Mouse (Mus musculus): ENCODE data around the gene Cacna1c. TPM values are rescaled to one million over a fixed set of nuclear protein-coding genes. Genes with fewer than 3 reads are reported as not detected.

The Cacna1c gene
- polyA plus RNA-seq, 1 experiment from 2014 or later: 13.7 TPM

DNA sequence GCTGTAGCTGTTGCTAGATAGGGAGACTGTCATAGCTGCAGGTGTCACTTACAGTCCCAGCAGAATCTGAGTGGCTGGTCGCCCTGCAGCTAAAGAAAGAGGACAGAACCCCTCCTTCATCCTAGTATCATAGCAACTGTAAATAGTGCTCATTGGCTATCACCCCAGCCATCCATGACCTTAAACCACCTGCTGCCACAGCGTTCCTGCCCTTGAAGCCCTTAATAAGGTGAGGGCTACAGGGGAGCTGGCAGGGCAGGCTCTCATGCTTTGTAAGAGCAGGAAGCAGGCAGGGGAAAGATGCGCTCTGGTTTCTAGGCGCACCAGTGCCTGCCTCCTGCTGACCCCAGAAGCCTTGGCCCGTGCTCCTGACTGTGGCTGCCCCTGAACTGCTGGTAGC lies 299.1 kb downstream of the Cacna1c start:
- WGBS: 50% methylated on average over 5 of the region's 5 CpGs
- Histone ChIP-seq H3K27me3 (ENCODE audit: control insufficient read depth, insufficient read depth, low read length) (no peaks in the 10 kb centered on the region), H3K9me3 (ENCODE audit: control insufficient read depth, low read length) (no peaks in the 10 kb centered on the region), H3K9ac (replicated peaks; ENCODE audit: low read depth, low read length) (no peak overlapping the region), H3K36me3 (ENCODE audit: control insufficient read depth, insufficient read depth, low read length) (no peaks in the 10 kb centered on the region), H3K4me2 (ENCODE audit: low read depth, low read length) (no peak overlapping the region), H3K4me3 (ENCODE audit: low read depth, low read length) (no peak overlapping the region), H3K27ac (ENCODE audit: low read depth, low read length) (no peak overlapping the region), H3K4me1 (ENCODE audit: control insufficient read depth, insufficient read depth, low read length) (0 out of 2 replicates have a peak, but pooled peaks cover 3% of the 10 kb centered on the region)
- no peak for ATAC-seq (ENCODE audit: low read depth)

DNA sequence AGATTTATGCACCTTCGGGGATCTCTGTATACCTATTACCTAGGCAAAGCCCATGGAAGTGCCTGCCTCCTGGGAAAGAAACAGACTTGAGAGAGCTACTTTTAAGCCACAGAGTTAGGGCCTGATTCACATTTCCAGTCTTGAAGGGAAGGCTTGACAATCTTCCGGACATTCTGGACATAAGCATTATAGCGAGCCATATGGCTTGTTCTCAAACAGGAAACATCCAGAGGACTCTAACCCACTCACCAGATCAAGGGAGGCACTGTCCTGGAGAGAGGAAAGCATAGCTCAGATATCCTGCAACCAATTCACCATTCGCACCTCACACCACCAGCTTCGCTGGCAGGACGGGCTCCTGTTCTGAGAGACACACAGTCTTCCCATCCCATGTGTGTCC lies 302.2 kb downstream of the Cacna1c start:
- Histone ChIP-seq H3K9me3 (ENCODE audit: control insufficient read depth, low read length) (no peaks in the 10 kb centered on the region), H3K4me2 (ENCODE audit: low read depth, low read length) (no peak overlapping the region), H3K36me3 (ENCODE audit: control insufficient read depth, insufficient read depth, low read length) (no peaks in the 10 kb centered on the region), H3K27me3 (ENCODE audit: control insufficient read depth, insufficient read depth, low read length) (no peaks in the 10 kb centered on the region), H3K4me1 (ENCODE audit: control insufficient read depth, insufficient read depth, low read length) (0 out of 2 replicates have a peak, but pooled peaks cover 3% of the 10 kb centered on the region), H3K9ac (replicated peaks; ENCODE audit: low read depth, low read length) (no peak overlapping the region), H3K27ac (ENCODE audit: low read depth, low read length) (no peak overlapping the region), H3K4me3 (ENCODE audit: low read depth, low read length) (no peak overlapping the region)
- WGBS: 89% methylated on average over 6 of the region's 6 CpGs
- ATAC-seq (ENCODE audit: low read depth): no peak

DNA sequence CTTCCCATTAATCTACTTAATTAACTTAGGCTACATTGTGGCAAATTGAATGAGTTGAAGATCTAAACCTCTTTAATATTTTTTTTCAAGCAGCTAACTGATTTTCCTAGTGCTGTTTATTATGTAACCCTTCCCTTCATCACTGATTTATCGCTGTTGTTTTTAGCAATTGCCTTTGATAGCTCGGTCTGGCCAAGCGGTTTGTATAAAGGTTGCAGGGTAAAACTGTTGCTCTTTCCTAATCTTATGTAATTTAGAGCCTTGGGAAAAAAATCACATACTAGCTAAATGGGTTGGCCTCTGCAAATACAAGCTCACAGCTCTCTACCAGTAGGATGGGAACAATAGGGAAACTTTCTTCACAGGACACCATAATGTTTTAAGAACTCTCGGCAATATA lies 306.8 kb downstream of the Cacna1c start:
- peaks cover 4% of the 10 kb centered on the region; the same call in 1 of the 2 replicates for H3K4me1 ChIP-seq (ENCODE audit: control insufficient read depth, insufficient read depth, low read length)
- 74% methylated on average over 4 of the region's 4 CpGs for WGBS
- H3K4me2 ChIP-seq (ENCODE audit: low read depth, low read length): no peak overlapping the region
- H3K27me3 ChIP-seq (ENCODE audit: control insufficient read depth, insufficient read depth, low read length): no peaks in the 10 kb centered on the region
- H3K9me3 ChIP-seq (ENCODE audit: control insufficient read depth, low read length): no peaks in the 10 kb centered on the region
- no peak overlapping the region for H3K9ac ChIP-seq (replicated peaks; ENCODE audit: low read depth, low read length)
- no peak for ATAC-seq (ENCODE audit: low read depth)
- H3K27ac ChIP-seq (ENCODE audit: low read depth, low read length): no peak overlapping the region
- no peaks in the 10 kb centered on the region for H3K36me3 ChIP-seq (ENCODE audit: control insufficient read depth, insufficient read depth, low read length)
- no peak overlapping the region for H3K4me3 ChIP-seq (ENCODE audit: low read depth, low read length)

DNA sequence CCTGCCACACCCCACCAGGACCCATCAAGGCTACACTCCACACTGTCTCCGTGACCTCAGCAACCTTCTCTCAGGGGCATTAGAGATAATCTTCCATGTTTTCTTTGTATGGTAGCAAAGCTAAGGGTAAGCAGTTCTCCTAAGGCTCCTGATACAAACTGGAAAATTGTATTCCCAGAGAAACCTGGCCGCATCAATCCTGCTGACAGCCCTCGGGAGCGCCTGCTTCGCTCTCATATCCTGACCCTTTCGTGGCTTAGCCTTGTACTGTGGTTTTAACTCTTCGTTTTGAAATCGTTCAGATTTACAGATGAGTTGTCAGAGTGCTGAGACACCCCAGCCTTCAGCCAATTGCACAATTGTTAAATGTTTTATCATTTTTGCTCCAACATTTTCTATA lies 309.2 kb downstream of the Cacna1c start:
- Histone ChIP-seq H3K36me3 (ENCODE audit: control insufficient read depth, insufficient read depth, low read length) (no peaks in the 10 kb centered on the region), H3K4me2 (ENCODE audit: low read depth, low read length) (no peak overlapping the region), H3K27ac (ENCODE audit: low read depth, low read length) (no peak overlapping the region), H3K4me3 (ENCODE audit: low read depth, low read length) (no peak overlapping the region), H3K27me3 (ENCODE audit: control insufficient read depth, insufficient read depth, low read length) (no peaks in the 10 kb centered on the region), H3K4me1 (ENCODE audit: control insufficient read depth, insufficient read depth, low read length) (peaks cover 4% of the 10 kb centered on the region; the same call in 1 of the 2 replicates), H3K9me3 (ENCODE audit: control insufficient read depth, low read length) (no peaks in the 10 kb centered on the region), H3K9ac (replicated peaks; ENCODE audit: low read depth, low read length) (no peak overlapping the region)
- whole genome bisulfite sequencing: 81% methylated on average over 8 of the region's 8 CpGs
- ATAC-seq (ENCODE audit: low read depth): no peak

DNA sequence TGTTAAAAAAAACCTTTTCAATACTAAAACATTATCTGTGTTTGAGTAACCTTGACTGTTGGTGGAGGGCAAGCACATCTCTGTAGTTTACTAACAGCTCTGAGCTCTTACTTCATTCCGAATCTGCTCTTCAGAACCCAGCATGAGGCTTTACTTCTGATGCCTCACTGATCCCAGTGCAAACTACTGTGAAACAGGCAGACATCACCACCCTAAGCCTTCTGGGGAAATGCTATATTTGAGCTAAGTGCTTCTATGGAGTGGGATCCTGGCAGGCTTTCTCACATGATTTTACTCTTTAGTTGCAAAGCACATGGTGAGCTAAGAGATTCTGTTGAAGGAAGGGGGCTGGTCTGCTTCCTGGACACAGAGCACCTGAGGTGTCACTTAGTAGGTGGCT lies 311.3 kb downstream of the Cacna1c start:
- no peaks in the 10 kb centered on the region for H3K27me3 ChIP-seq (ENCODE audit: control insufficient read depth, insufficient read depth, low read length)
- H3K4me1 ChIP-seq (ENCODE audit: control insufficient read depth, insufficient read depth, low read length): peaks cover 4% of the 10 kb centered on the region; the same call in 1 of the 2 replicates
- H3K4me3 ChIP-seq (ENCODE audit: low read depth, low read length): no peak overlapping the region
- H3K9ac ChIP-seq (replicated peaks; ENCODE audit: low read depth, low read length): no peak overlapping the region
- H3K4me2 ChIP-seq (ENCODE audit: low read depth, low read length): no peak overlapping the region
- no peak overlapping the region for H3K27ac ChIP-seq (ENCODE audit: low read depth, low read length)
- 67% methylated on average over 1 of the region's 1 CpGs for WGBS
- H3K36me3 ChIP-seq (ENCODE audit: control insufficient read depth, insufficient read depth, low read length): no peaks in the 10 kb centered on the region
- no peak for ATAC-seq (ENCODE audit: low read depth)
- H3K9me3 ChIP-seq (ENCODE audit: control insufficient read depth, low read length): no peaks in the 10 kb centered on the region

DNA sequence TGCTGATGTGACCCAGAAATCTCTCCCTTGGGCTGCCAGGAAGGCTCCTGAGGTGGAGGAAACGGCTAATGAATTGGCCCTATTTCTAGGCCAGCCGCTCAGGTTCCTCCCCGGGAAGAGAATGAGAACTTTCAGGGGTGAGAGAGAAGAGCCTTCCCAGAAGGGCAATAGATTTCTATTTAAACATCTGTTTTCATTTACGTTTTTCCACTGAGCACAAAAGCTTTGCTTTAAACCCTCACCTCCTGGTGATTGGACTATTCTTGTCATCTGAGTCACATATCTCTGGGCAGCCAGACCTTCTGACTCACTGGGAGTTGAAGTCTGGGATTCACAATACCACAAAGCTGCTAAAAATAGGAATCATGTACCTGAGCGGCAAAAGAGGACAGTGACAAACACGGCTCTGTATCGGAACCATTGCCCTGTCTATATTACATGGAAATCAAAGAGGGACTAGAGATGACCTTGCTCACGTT lies 312.1 kb downstream of the Cacna1c start:
- no peaks in the 10 kb centered on the region for H3K9me3 ChIP-seq (ENCODE audit: control insufficient read depth, low read length)
- WGBS: 67% methylated on average over 8 of the region's 8 CpGs
- no peak for ATAC-seq (ENCODE audit: low read depth)

DNA sequence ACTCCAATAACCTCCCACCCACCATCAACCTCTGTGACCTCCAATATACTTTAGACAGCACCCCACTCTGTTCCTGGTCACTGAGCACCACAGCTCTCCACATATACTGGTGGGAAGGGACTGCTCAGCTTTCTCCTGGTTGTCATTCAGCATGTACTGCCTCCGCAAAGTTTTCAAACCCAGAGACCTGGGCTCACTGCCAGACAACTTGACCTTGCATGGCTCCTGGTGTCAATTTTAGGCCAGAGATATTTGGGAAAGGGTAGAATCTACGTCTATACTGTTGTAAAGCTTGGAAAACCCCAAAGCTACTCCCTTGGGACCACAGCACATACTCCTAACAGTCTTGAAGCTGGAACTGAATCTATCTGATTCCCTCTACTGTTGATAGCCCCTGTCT lies 320.0 kb downstream of the Cacna1c start:
- no peak for ATAC-seq (ENCODE audit: low read depth)

More for the DNA sequence above, 312.1 kb downstream of the Cacna1c start:
- Histone ChIP-seq H3K27ac (ENCODE audit: low read depth, low read length) (no peak overlapping the region), H3K4me3 (ENCODE audit: low read depth, low read length) (no peak overlapping the region), H3K9ac (replicated peaks; ENCODE audit: low read depth, low read length) (no peak overlapping the region), H3K4me2 (ENCODE audit: low read depth, low read length) (no peak overlapping the region), H3K4me1 (ENCODE audit: control insufficient read depth, insufficient read depth, low read length) (peaks cover 4% of the 10 kb centered on the region; the same call in 1 of the 2 replicates), H3K36me3 (ENCODE audit: control insufficient read depth, insufficient read depth, low read length) (no peaks in the 10 kb centered on the region), H3K27me3 (ENCODE audit: control insufficient read depth, insufficient read depth, low read length) (no peaks in the 10 kb centered on the region)

DNA sequence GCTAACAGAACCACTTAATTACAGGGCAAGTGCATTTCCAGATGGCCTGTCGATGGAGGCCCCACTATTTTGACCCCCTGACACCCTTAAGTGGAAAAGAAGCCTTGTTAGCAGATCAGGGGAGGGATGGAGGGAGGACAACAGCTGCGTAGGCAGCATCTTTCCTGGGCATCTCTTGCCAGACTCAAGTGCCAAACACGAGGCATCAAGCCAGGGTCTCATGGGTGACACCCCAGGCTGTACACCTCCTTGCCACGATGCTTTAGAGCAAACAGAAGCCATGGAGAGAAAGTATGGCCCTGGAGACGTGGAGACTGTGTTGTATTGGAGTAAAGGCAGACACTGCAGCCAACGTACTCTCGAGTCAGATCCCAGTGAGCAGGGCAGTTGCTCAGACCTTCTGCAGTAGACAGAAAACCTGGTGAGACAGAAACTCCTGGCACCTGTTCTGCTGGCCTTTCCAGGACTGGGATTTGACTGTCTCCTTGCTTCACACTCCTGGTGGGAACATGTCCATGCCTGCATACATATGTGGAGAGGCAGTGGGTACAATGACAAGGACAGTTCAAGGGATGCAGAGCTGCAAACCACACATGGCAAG lies 325.9 kb downstream of the Cacna1c start:
- Histone ChIP-seq H3K9ac (replicated peaks; ENCODE audit: low read depth, low read length) (no peak overlapping the region), H3K27me3 (ENCODE audit: control insufficient read depth, insufficient read depth, low read length) (no peaks in the 10 kb centered on the region), H3K36me3 (ENCODE audit: control insufficient read depth, insufficient read depth, low read length) (no peaks in the 10 kb centered on the region), H3K27ac (ENCODE audit: low read depth, low read length) (no peak overlapping the region), H3K4me3 (ENCODE audit: low read depth, low read length) (no peak overlapping the region), H3K9me3 (ENCODE audit: control insufficient read depth, low read length) (no peaks in the 10 kb centered on the region), H3K4me2 (ENCODE audit: low read depth, low read length) (no peak overlapping the region), H3K4me1 (ENCODE audit: control insufficient read depth, insufficient read depth, low read length) (no peaks in the 10 kb centered on the region; the same call in 1 of the 2 replicates)
- no peak for ATAC-seq (ENCODE audit: low read depth)
- 66% methylated on average over 7 of the region's 7 CpGs for WGBS

More for the DNA sequence above, 320.0 kb downstream of the Cacna1c start:
- no peak overlapping the region for H3K9ac ChIP-seq (replicated peaks; ENCODE audit: low read depth, low read length)
- H3K36me3 ChIP-seq (ENCODE audit: control insufficient read depth, insufficient read depth, low read length): no peaks in the 10 kb centered on the region
- no peak overlapping the region for H3K4me2 ChIP-seq (ENCODE audit: low read depth, low read length)
- WGBS: 67% methylated on average over 2 of the region's 2 CpGs
- no peaks in the 10 kb centered on the region for H3K9me3 ChIP-seq (ENCODE audit: control insufficient read depth, low read length)
- no peaks in the 10 kb centered on the region for H3K27me3 ChIP-seq (ENCODE audit: control insufficient read depth, insufficient read depth, low read length)
- no peak overlapping the region for H3K27ac ChIP-seq (ENCODE audit: low read depth, low read length)
- no peak overlapping the region for H3K4me3 ChIP-seq (ENCODE audit: low read depth, low read length)
- H3K4me1 ChIP-seq (ENCODE audit: control insufficient read depth, insufficient read depth, low read length): no peaks in the 10 kb centered on the region

DNA sequence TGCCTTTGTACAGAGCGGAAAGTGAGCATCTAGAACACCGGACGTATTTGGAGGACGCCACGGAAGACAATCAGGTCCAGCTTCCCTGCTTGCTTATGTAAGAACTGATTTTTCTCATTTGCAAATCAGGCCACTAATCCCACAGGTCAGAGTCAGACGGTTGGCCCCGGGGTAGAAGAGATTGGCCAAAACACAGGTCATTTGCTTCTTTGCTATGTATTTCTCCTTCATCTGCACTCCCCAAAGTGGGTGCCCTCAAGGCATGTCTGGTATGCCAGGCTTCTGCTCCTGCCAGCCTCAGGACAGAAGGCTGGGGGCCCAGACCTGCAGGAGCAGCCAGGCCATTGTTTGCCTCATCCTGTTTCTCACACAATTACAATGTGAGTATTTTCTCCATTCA lies 328.8 kb downstream of the Cacna1c start:
- Histone ChIP-seq H3K4me3 (ENCODE audit: low read depth, low read length) (no peak overlapping the region), H3K9me3 (ENCODE audit: control insufficient read depth, low read length) (no peaks in the 10 kb centered on the region), H3K4me1 (ENCODE audit: control insufficient read depth, insufficient read depth, low read length) (no peaks in the 10 kb centered on the region; the same call in 1 of the 2 replicates), H3K27me3 (ENCODE audit: control insufficient read depth, insufficient read depth, low read length) (no peaks in the 10 kb centered on the region), H3K4me2 (ENCODE audit: low read depth, low read length) (no peak overlapping the region), H3K9ac (replicated peaks; ENCODE audit: low read depth, low read length) (no peak overlapping the region), H3K36me3 (ENCODE audit: control insufficient read depth, insufficient read depth, low read length) (no peaks in the 10 kb centered on the region), H3K27ac (ENCODE audit: low read depth, low read length) (no peak overlapping the region; the same call in 1 of the 2 replicates)
- WGBS: 92% methylated on average over 7 of the region's 7 CpGs
- ATAC-seq (ENCODE audit: low read depth): no peak
